Mouse (Mus musculus): ENCODE measurements around the gene 1700018F24Rik. TPM values are rescaled to one million over a fixed set of nuclear protein-coding genes. Genes with fewer than 3 reads are reported as not detected.
"Not testable (repeated sequence)": the region's sequence is repeated elsewhere in the genome, so short reads cannot be mapped to it uniquely, and the experiment has no call there.

1700018F24Rik gene
- polyA plus RNA-seq, 1 experiment: not detected

- H3K36me3 ChIP-seq (ENCODE audit: control insufficient read depth, insufficient read depth): no peaks in the 10 kb centered on the region
- H3ac ChIP-seq (ENCODE audit: control insufficient read depth, insufficient read length, low read depth): no peak overlapping the region
- TF ChIP-seq MYOD1 (IDR thresholded peaks at IDR 0.05; ENCODE audit: control insufficient read depth, insufficient read length, low read depth) (no peak), CTCF (IDR thresholded peaks at IDR 0.05; ENCODE audit: control insufficient read depth, insufficient read depth, insufficient read length) (no peak), MYOG (IDR thresholded peaks at IDR 0.05; ENCODE audit: control insufficient read depth, extremely low read depth, insufficient read length) (no peak), USF1 (IDR thresholded peaks at IDR 0.05; ENCODE audit: low read depth) (no peak), MAX (IDR thresholded peaks at IDR 0.05) (no peak), CEBPB (IDR thresholded peaks at IDR 0.05; ENCODE audit: low read depth) (no peak), FOSL1 (IDR thresholded peaks at IDR 0.05; ENCODE audit: insufficient read depth, low read length, poor library complexity, severe bottlenecking) (no peak)
- no peaks in the 10 kb centered on the region for H3K79me2 ChIP-seq (ENCODE audit: control insufficient read depth, insufficient read depth)
- H3K79me3 ChIP-seq (ENCODE audit: low read depth): no peaks in the 10 kb centered on the region
- H3K4me3 ChIP-seq (ENCODE audit: insufficient read depth, poor library complexity, severe bottlenecking): no peak overlapping the region
- peaks cover 15% of the 10 kb centered on the region for H3K27me3 ChIP-seq (ENCODE audit: control insufficient read depth, insufficient read depth, insufficient read length)
Observed at GRCm38 (mm10) chr5:145014278-145014677, 28.5 kb upstream of the 1700018F24Rik start.

- H3K36me3 ChIP-seq (ENCODE audit: control insufficient read depth, insufficient read depth); H3K4me3 ChIP-seq (ENCODE audit: insufficient read depth, poor library complexity, severe bottlenecking); H3K79me2 ChIP-seq (ENCODE audit: control insufficient read depth, insufficient read depth); H3ac ChIP-seq (ENCODE audit: control insufficient read depth, insufficient read length, low read depth); H3K27me3 ChIP-seq (ENCODE audit: control insufficient read depth, insufficient read depth, insufficient read length); H3K79me3 ChIP-seq (ENCODE audit: low read depth): not testable (repeated sequence)
Observed at GRCm38 (mm10) chr5:145016761-145017160, 26.0 kb upstream of the 1700018F24Rik start.

- not testable (repeated sequence) for H3K4me3 ChIP-seq (ENCODE audit: insufficient read depth, poor library complexity, severe bottlenecking); H3K79me3 ChIP-seq (ENCODE audit: low read depth); H3K79me2 ChIP-seq (ENCODE audit: control insufficient read depth, insufficient read depth); H3K36me3 ChIP-seq (ENCODE audit: control insufficient read depth, insufficient read depth); H3K27me3 ChIP-seq (ENCODE audit: control insufficient read depth, insufficient read depth, insufficient read length); H3ac ChIP-seq (ENCODE audit: control insufficient read depth, insufficient read length, low read depth)
Observed at GRCm38 (mm10) chr5:145020254-145020653, 22.5 kb upstream of the 1700018F24Rik start.

- not testable (repeated sequence) for H3ac ChIP-seq (ENCODE audit: control insufficient read depth, insufficient read length, low read depth); H3K79me3 ChIP-seq (ENCODE audit: low read depth); H3K79me2 ChIP-seq (ENCODE audit: control insufficient read depth, insufficient read depth); H3K36me3 ChIP-seq (ENCODE audit: control insufficient read depth, insufficient read depth); H3K4me3 ChIP-seq (ENCODE audit: insufficient read depth, poor library complexity, severe bottlenecking); H3K27me3 ChIP-seq (ENCODE audit: control insufficient read depth, insufficient read depth, insufficient read length)
Observed at GRCm38 (mm10) chr5:145020712-145021111, 22.1 kb upstream of the 1700018F24Rik start.

GRCm38 (mm10) chr5:145030476-145030875, 12.3 kb upstream of the 1700018F24Rik start:
- peaks cover 11% of the 10 kb centered on the region for H3K27me3 ChIP-seq (ENCODE audit: control insufficient read depth, insufficient read depth, insufficient read length)
- not testable (repeated sequence) for H3K4me3 ChIP-seq (ENCODE audit: insufficient read depth, poor library complexity, severe bottlenecking); H3ac ChIP-seq (ENCODE audit: control insufficient read depth, insufficient read length, low read depth); H3K36me3 ChIP-seq (ENCODE audit: control insufficient read depth, insufficient read depth); H3K79me3 ChIP-seq (ENCODE audit: low read depth); H3K79me2 ChIP-seq (ENCODE audit: control insufficient read depth, insufficient read depth)

GRCm38 (mm10) chr5:145032391-145032790, 10.4 kb upstream of the 1700018F24Rik start, which contains the start of gene Gm4871:
TSS of gene Gm4871 (minus strand) at chr5:145032754.
- peaks cover 11% of the 10 kb centered on the region for H3K27me3 ChIP-seq (ENCODE audit: control insufficient read depth, insufficient read depth, insufficient read length)
- not testable (repeated sequence) for H3K36me3 ChIP-seq (ENCODE audit: control insufficient read depth, insufficient read depth); H3ac ChIP-seq (ENCODE audit: control insufficient read depth, insufficient read length, low read depth); H3K79me2 ChIP-seq (ENCODE audit: control insufficient read depth, insufficient read depth); H3K79me3 ChIP-seq (ENCODE audit: low read depth); H3K4me3 ChIP-seq (ENCODE audit: insufficient read depth, poor library complexity, severe bottlenecking)

- Histone ChIP-seq H3K4me3 (ENCODE audit: insufficient read depth, poor library complexity, severe bottlenecking) (no peak overlapping the region), H3K79me2 (ENCODE audit: control insufficient read depth, insufficient read depth) (no peaks in the 10 kb centered on the region), H3K36me3 (ENCODE audit: control insufficient read depth, insufficient read depth) (no peaks in the 10 kb centered on the region), H3K27me3 (ENCODE audit: control insufficient read depth, insufficient read depth, insufficient read length) (no peaks in the 10 kb centered on the region), H3K79me3 (ENCODE audit: low read depth) (no peaks in the 10 kb centered on the region), H3ac (ENCODE audit: control insufficient read depth, insufficient read length, low read depth) (no peak overlapping the region)
- TF ChIP-seq MYOD1 (IDR thresholded peaks at IDR 0.05; ENCODE audit: control insufficient read depth, insufficient read length, low read depth): no peak
- no peak for TF ChIP-seq FOSL1 (IDR thresholded peaks at IDR 0.05; ENCODE audit: insufficient read depth, low read length, poor library complexity, severe bottlenecking)
- TF ChIP-seq MYOG (IDR thresholded peaks at IDR 0.05; ENCODE audit: control insufficient read depth, extremely low read depth, insufficient read length): no peak
Observed at GRCm38 (mm10) chr5:145041628-145042027, 1.2 kb upstream of the 1700018F24Rik start.

GRCm38 (mm10) chr5:145054187-145054586, 11.4 kb downstream of the 1700018F24Rik start:
- not testable (repeated sequence) for H3K79me2 ChIP-seq (ENCODE audit: control insufficient read depth, insufficient read depth); H3K4me3 ChIP-seq (ENCODE audit: insufficient read depth, poor library complexity, severe bottlenecking); H3K27me3 ChIP-seq (ENCODE audit: control insufficient read depth, insufficient read depth, insufficient read length); H3K36me3 ChIP-seq (ENCODE audit: control insufficient read depth, insufficient read depth); H3K79me3 ChIP-seq (ENCODE audit: low read depth); H3ac ChIP-seq (ENCODE audit: control insufficient read depth, insufficient read length, low read depth)

All from C2C12 (cell line).